Mouse (Mus musculus): ENCODE data around the gene Ankrd39. TPM values are rescaled to one million over a fixed set of nuclear protein-coding genes. Genes with fewer than 3 reads are reported as not detected.
A peak's percentile ranks its signal among the peaks of the same experiment; 100 is the strongest.

The Ankrd39 gene
- total and polyA plus RNA-seq, 2 experiments from 2014 or later, result 32.5 to 38.1 TPM

DNA sequence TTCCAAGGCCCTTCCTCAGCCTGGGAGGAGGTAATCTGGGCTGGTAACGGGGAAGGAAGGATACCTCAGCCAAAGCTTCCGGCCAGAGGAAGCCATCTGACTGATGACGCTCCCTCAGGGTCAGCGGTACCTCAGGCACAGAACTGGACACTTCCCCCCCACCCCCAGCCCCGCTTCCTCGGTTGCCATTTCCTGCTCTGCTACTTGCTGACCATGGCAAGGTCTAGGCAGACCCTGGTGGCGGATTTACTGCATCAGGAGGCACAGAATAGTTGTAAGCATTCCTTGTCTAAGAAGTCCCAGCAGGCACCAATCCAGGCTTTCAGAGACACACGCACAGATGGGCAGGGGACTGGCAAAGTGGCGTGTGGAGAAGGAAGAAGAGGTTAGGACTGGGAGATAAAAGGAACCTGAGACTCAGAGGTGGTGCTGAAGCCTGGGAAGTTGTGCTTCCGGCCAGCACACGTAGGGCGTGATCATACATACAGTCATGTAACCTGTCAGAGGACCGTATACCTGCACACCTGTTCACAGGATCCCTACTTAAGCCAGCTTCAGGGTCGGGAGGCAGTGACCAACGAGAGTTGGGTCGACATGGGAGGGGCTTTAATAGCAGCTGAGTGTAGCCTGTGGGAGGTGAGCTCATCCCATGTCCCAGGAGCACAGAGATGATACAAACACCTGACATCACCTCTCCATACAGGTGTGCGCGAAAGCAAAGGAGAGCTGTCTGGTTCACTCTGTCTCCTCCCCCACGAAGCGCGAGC, 7.6 kb upstream of the Ankrd39 start:
- peaks cover 34% of the 10 kb centered on the region for H3K36me3 ChIP-seq (ENCODE audit: insufficient read depth, low read length)
- H3K27ac ChIP-seq, result peak overlapping the region; percentile 98; the same call in 1 of the 2 replicates
- no peaks in the 10 kb centered on the region for H3K27me3 ChIP-seq (ENCODE audit: insufficient read depth, low read length)
- peak overlapping the region; percentile 98; the same call in 1 of the 2 replicates for H3K9ac ChIP-seq (replicated peaks; ENCODE audit: low read length)
- no peaks in the 10 kb centered on the region for H3K9me3 ChIP-seq (ENCODE audit: low read length)
- H3K4me3 ChIP-seq (ENCODE audit: low read length), result peak overlapping the region; percentile 2; the same call in 1 of the 2 replicates
- no peak for TF ChIP-seq CTCF (IDR thresholded peaks at IDR 0.05; ENCODE audit: low read depth)
- peaks cover 23% of the 10 kb centered on the region for H3K4me1 ChIP-seq (ENCODE audit: insufficient read depth, low read length)
- DNase-seq (ENCODE audit: low spot score) (no peak), ATAC-seq (no peak)
- H3K4me2 ChIP-seq (ENCODE audit: low read depth, low read length), result peak overlapping the region; percentile 73
- 66% methylated on average over 21 of the region's 21 CpGs for WGBS

DNA sequence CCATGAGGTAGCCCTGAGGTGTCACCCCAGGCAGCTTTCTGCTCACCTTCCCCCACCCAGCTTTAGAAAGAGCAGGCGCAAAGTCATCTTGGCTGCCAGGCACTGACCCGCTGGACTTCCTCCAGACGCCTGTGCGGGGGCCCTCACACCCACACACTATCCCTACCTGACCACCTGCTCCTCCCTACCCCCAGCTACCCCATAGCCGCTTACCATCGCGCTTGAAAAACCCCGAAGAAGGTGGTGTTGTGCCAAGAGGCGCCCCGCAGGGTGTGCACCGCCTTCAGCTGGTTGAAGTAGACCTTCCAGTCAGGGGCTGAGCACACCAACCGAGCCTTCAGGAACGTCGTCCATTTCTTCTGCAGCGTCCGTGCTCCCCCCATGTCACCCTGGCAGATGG, 5.3 kb upstream of the Ankrd39 start:
- Histone ChIP-seq H3K4me1 (ENCODE audit: insufficient read depth, low read length) (peaks cover 21% of the 10 kb centered on the region), H3K27me3 (ENCODE audit: insufficient read depth, low read length) (no peaks in the 10 kb centered on the region), H3K9ac (replicated peaks; ENCODE audit: low read length) (no peak overlapping the region), H3K36me3 (ENCODE audit: insufficient read depth, low read length) (peaks cover 46% of the 10 kb centered on the region), H3K9me3 (ENCODE audit: low read length) (no peaks in the 10 kb centered on the region), H3K4me2 (ENCODE audit: low read depth, low read length) (no peak overlapping the region), H3K4me3 (ENCODE audit: low read length) (no peak overlapping the region), H3K27ac (peak overlapping the region; percentile 41)
- TF ChIP-seq CTCF (IDR thresholded peaks at IDR 0.05; ENCODE audit: low read depth), result no peak
- 64% methylated on average over 16 of the region's 16 CpGs for WGBS
- DNase-seq (ENCODE audit: low spot score) (peak; percentile 49), ATAC-seq (no peak)

DNA sequence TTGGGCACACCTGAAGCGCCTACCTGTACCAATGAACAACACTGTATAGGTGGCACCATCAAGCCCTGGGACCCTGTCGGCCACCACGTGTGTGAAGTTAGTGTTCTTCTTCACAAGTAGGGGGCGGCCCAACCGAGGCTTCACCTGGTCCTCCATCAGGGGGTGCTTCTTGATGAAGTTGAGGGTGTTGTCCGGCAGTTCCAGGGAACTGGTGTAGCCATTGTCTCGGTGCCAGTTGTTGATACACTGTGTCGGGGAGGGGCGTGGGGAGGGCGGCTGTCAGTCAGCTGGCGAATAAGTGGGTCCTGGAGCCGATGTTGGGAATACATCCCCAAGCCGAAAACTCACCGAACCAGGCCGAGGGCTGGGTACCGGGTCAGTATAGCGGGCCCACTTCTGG, 4.7 kb upstream of the Ankrd39 start:
- peaks cover 46% of the 10 kb centered on the region for H3K36me3 ChIP-seq (ENCODE audit: insufficient read depth, low read length)
- peaks cover 23% of the 10 kb centered on the region for H3K4me1 ChIP-seq (ENCODE audit: insufficient read depth, low read length)
- H3K4me2 ChIP-seq (ENCODE audit: low read depth, low read length), result no peak overlapping the region
- no peak overlapping the region for H3K27ac ChIP-seq
- 84% methylated on average over 17 of the region's 17 CpGs for WGBS
- H3K9me3 ChIP-seq (ENCODE audit: low read length), result no peaks in the 10 kb centered on the region
- no peaks in the 10 kb centered on the region for H3K27me3 ChIP-seq (ENCODE audit: insufficient read depth, low read length)
- H3K9ac ChIP-seq (replicated peaks; ENCODE audit: low read length), result no peak overlapping the region
- TF ChIP-seq CTCF (IDR thresholded peaks at IDR 0.05; ENCODE audit: low read depth), result no peak; the same call in 1 of the 2 replicates
- no peak for ATAC-seq
- no peak for DNase-seq (ENCODE audit: low spot score)
- H3K4me3 ChIP-seq (ENCODE audit: low read length), result no peak overlapping the region

DNA sequence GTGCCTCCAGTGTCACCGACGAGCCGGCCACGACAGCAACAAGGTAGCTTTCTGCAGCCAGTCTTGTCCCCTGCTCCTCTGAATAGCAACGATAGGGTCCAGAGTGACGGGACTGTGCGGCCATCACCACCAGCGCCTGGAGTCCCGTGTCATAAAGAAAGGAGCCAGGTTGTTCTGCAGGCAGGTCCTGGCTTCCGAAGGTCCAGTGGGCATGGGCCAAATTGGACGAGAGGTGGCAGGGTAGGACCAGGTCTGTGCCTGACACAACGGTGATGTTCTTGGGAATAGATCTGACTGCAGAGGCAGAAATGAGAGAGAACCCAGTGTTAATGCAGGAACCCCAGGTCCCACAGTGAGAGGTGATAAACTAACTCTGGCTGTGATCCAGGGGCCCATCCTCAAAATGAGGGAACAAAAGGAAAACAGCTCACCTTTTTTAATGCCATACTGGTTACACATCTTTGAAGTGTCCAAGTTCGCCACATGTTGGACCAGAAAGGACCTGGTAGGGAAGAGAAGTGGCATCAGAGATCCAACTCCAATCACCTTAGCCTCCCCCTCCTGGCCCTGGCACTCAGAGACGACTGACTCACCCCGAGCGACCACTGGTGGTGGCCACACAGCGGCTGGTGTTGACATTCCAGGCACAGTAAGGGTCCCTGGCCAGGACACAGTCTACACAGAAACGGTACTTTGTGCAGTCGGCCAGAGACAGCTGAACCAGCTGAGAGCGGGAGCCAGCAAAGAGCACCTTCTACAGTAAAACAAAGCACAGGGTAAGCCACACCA, 3.0 kb upstream of the Ankrd39 start:
- WGBS, result 71% methylated on average over 20 of the region's 20 CpGs
- TF ChIP-seq CTCF (IDR thresholded peaks at IDR 0.05; ENCODE audit: low read depth), result no peak
- H3K9me3 ChIP-seq (ENCODE audit: low read length), result no peaks in the 10 kb centered on the region
- H3K4me2 ChIP-seq (ENCODE audit: low read depth, low read length), result no peak overlapping the region
- no peaks in the 10 kb centered on the region for H3K27me3 ChIP-seq (ENCODE audit: insufficient read depth, low read length)
- H3K9ac ChIP-seq (replicated peaks; ENCODE audit: low read length), result no peak overlapping the region
- ATAC-seq, result no peak
- H3K4me1 ChIP-seq (ENCODE audit: insufficient read depth, low read length), result peaks cover 24% of the 10 kb centered on the region
- no peak for DNase-seq (ENCODE audit: low spot score)
- no peak overlapping the region for H3K27ac ChIP-seq
- H3K4me3 ChIP-seq (ENCODE audit: low read length), result no peak overlapping the region
- peaks cover 46% of the 10 kb centered on the region for H3K36me3 ChIP-seq (ENCODE audit: insufficient read depth, low read length)

DNA sequence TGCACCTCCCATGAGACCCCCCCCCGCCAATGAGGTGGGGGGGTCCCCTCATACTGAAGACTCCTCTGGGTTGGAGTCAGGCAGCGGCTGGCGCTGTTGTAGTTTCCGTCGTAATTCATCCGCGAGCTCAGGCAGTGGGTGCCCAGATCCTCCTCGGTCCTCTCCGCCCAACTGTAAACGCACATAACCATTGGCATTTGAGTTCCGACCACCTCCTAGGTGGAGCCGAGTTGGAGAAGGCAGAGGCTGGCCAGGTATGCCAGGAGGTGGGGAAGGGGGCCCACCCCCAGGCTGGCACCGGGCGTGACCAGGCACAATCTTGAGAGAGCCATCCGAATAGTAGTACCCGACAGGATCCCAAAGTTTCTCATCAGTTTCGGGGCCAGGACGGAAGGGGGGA, 2.2 kb upstream of the Ankrd39 start:
- Histone ChIP-seq H3K9ac (replicated peaks; ENCODE audit: low read length) (no peak overlapping the region), H3K9me3 (ENCODE audit: low read length) (no peaks in the 10 kb centered on the region), H3K4me2 (ENCODE audit: low read depth, low read length) (no peak overlapping the region), H3K36me3 (ENCODE audit: insufficient read depth, low read length) (peaks cover 46% of the 10 kb centered on the region), H3K27ac (no peak overlapping the region), H3K27me3 (ENCODE audit: insufficient read depth, low read length) (no peaks in the 10 kb centered on the region), H3K4me1 (ENCODE audit: insufficient read depth, low read length) (peaks cover 17% of the 10 kb centered on the region), H3K4me3 (ENCODE audit: low read length) (no peak overlapping the region)
- no peak for ATAC-seq
- DNase-seq (ENCODE audit: low spot score), result no peak
- WGBS, result 79% methylated on average over 18 of the region's 18 CpGs
- no peak for TF ChIP-seq CTCF (IDR thresholded peaks at IDR 0.05; ENCODE audit: low read depth)

DNA sequence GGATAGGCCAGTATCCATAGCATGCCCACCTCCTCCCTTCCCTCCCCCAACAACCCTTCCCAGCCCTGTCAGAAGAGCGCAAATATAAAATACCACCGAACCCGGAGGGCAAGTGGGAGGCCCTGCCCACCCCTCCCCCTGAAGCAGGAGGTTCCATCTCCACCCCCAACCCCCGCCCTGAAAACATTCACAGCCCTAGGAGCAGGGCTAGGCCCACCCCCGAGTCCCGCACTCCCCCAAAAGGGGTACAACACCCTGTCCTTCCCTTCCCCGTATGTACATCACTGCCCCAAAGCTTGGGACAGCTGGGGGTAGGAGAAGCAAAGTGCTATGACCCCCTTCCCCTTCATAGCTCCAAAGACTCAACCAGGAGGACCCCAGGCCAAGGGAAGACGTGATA, 1.5 kb upstream of the Ankrd39 start:
- 60% methylated on average over 8 of the region's 8 CpGs for WGBS
- no peak overlapping the region for H3K4me3 ChIP-seq (ENCODE audit: low read length)
- no peak overlapping the region for H3K9ac ChIP-seq (replicated peaks; ENCODE audit: low read length)
- DNase-seq (ENCODE audit: low spot score), result no peak
- no peak overlapping the region for H3K27ac ChIP-seq
- H3K27me3 ChIP-seq (ENCODE audit: insufficient read depth, low read length), result no peaks in the 10 kb centered on the region
- H3K4me2 ChIP-seq (ENCODE audit: low read depth, low read length), result no peak overlapping the region
- no peaks in the 10 kb centered on the region for H3K9me3 ChIP-seq (ENCODE audit: low read length)
- H3K4me1 ChIP-seq (ENCODE audit: insufficient read depth, low read length), result peaks cover 13% of the 10 kb centered on the region
- ATAC-seq, result no peak
- TF ChIP-seq CTCF (IDR thresholded peaks at IDR 0.05; ENCODE audit: low read depth), result no peak
- peaks cover 46% of the 10 kb centered on the region for H3K36me3 ChIP-seq (ENCODE audit: insufficient read depth, low read length)
